Mouse (Mus musculus) hindlimb bud, embryonic 11.5 days (tissue): ENCODE data around the gene Shb.

ENCODE experiments used
- DNase-seq: peaks from one replicate; pipeline ENCODE4 v3.0.0-alpha.2; 2012; ENCODE audit warnings: low read depth, low spot score; ENCODE audit errors: extremely low spot score

Gene Shb

GRCm38 (mm10) chr4:45485024-45485423 lies 47.2 kb downstream of the Shb start:
- DNase-seq: no peak

- DNase-seq: no peak
These were observed 48.7 kb downstream of the Shb start for GRCm38 (mm10) chr4:45483271-45484245.

- no peak for DNase-seq
These were observed 50.0 kb downstream of the Shb start for GRCm38 (mm10) chr4:45482271-45482670.

- DNase-seq: no peak
These were observed 50.8 kb downstream of the Shb start for GRCm38 (mm10) chr4:45481431-45481830.

- no peak for DNase-seq
These were observed 51.7 kb downstream of the Shb start for GRCm38 (mm10) chr4:45480595-45480994.

GRCm38 (mm10) chr4:45479433-45479832 lies 52.8 kb downstream of the Shb start:
- no peak for DNase-seq

GRCm38 (mm10) chr4:45478178-45478577 lies 54.1 kb downstream of the Shb start:
- no peak for DNase-seq

- DNase-seq: no peak
These were observed 55.2 kb downstream of the Shb start for GRCm38 (mm10) chr4:45477047-45477446.

- DNase-seq: no peak
These were observed 57.4 kb downstream of the Shb start for GRCm38 (mm10) chr4:45474832-45475231.

- DNase-seq: no peak
These were observed 58.1 kb downstream of the Shb start for GRCm38 (mm10) chr4:45474131-45474530.

- DNase-seq: no peak
These were observed 59.1 kb downstream of the Shb start for GRCm38 (mm10) chr4:45473129-45473528.

- DNase-seq: no peak
These were observed 59.6 kb downstream of the Shb start for GRCm38 (mm10) chr4:45472706-45473105.

- DNase-seq: no peak
These were observed 60.4 kb downstream of the Shb start for GRCm38 (mm10) chr4:45471654-45472556.

- no peak for DNase-seq
These were observed 63.2 kb downstream of the Shb start for GRCm38 (mm10) chr4:45469057-45469456.

GRCm38 (mm10) chr4:45468507-45468906 lies 63.8 kb downstream of the Shb start:
- no peak for DNase-seq

GRCm38 (mm10) chr4:45467115-45467912 lies 65.0 kb downstream of the Shb start:
- DNase-seq: no peak

- no peak for DNase-seq
These were observed 67.3 kb downstream of the Shb start for GRCm38 (mm10) chr4:45464941-45465340.

GRCm38 (mm10) chr4:45464528-45464927 lies 67.7 kb downstream of the Shb start:
- DNase-seq: no peak

- no peak for DNase-seq
These were observed 68.1 kb downstream of the Shb start for GRCm38 (mm10) chr4:45464123-45464522.

GRCm38 (mm10) chr4:45462628-45463027 lies 69.6 kb downstream of the Shb start:
- DNase-seq: no peak

GRCm38 (mm10) chr4:45461661-45462060 lies 70.6 kb downstream of the Shb start:
- DNase-seq: no peak
